ENCODE assay signal across 8 mouse cellular contexts in the genomic region with DNA sequence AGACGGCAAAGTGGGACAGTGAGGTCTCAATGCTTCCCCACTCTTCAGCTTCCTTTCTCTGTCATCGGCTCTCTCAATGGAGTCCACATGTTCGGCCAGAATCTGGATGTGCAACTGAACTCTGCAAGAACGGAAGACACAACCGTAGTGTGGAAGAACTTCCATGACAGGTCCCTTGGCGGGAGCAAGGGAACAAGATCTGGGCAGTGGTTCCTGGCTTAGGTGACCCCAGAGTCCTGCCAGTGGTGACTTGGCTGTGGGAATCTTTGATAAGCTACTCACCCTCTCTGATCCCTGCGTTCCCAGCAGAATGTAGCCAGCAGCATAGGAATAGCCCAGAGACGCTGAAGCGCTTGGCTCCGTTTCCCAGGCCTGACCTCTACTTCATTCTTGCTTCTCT. TPM values are rescaled to one million over a fixed set of nuclear protein-coding genes. Genes with fewer than 3 reads are reported as not detected.
DNase-seq lines count a peak whose midpoint lies in the region; ATAC-seq and TF ChIP-seq lines count a peak whose summit lies in the region.

No protein-coding gene starts in this region.

- no peak for TF ChIP-seq CTCF in bone marrow macrophage, adult 2 months (IDR thresholded peaks at IDR 0.05; ENCODE audit: low read depth, low read length)

- H3K36me3 ChIP-seq in kidney, embryonic 14.5 days (ENCODE audit: control insufficient read depth, insufficient read depth, low read length), result peaks cover 19% of the 10 kb centered on the region
- peaks cover 29% of the 10 kb centered on the region for H3K36me3 ChIP-seq in hindbrain, embryonic 10.5 days
- H3K36me3 ChIP-seq in midbrain, embryonic 13.5 days, result peaks cover 28% of the 10 kb centered on the region

- peak overlapping the region; percentile 79 for H3K9ac ChIP-seq in kidney, embryonic 14.5 days (ENCODE audit: low read depth, low read length)
- H3K9ac ChIP-seq in midbrain, embryonic 13.5 days (replicated peaks), result peak overlapping the region; percentile 71

- 33% methylated on average over 10 of the region's 10 CpGs for WGBS in kidney, embryonic 14.5 days
- WGBS in hindbrain, embryonic 10.5 days, result 35% methylated on average over 10 of the region's 10 CpGs
- WGBS in midbrain, embryonic 13.5 days, result 27% methylated on average over 10 of the region's 10 CpGs

- H3K4me2 ChIP-seq in kidney, embryonic 14.5 days (replicated peaks; ENCODE audit: low read depth, low read length), result peak overlapping the region; percentile 74
- peak overlapping the region; percentile 82 for H3K4me2 ChIP-seq in midbrain, embryonic 13.5 days (replicated peaks)

- DNase-seq in kidney, adult 9 months, result no peak
- DNase-seq in hindbrain, embryonic 10.5 days (ENCODE audit: low spot score), result no peak
- DNase-seq in ovary, postnatal 10 days (ENCODE audit: low spot score), result no peak
- DNase-seq in urinary bladder, postnatal 14 days (ENCODE audit: low spot score), result no peak
- no peak for DNase-seq in gastrocnemius, adult 8-10 months (ENCODE audit: low spot score in 2 of 2)

- ATAC-seq in kidney, embryonic 14.5 days (ENCODE audit: low FRiP score, low TSS enrichment), result no peak
- no peak for ATAC-seq in midbrain, embryonic 13.5 days

- H3K4me3 ChIP-seq in kidney, embryonic 14.5 days (ENCODE audit: low read length), result peak overlapping the region; percentile 64
- H3K4me3 ChIP-seq in bone marrow macrophage, adult 2 months (ENCODE audit: insufficient read depth, low read length), result peak overlapping the region; percentile 70
- H3K4me3 ChIP-seq in hindbrain, embryonic 10.5 days, result peak overlapping the region; percentile 80
- H3K4me3 ChIP-seq in midbrain, embryonic 13.5 days (replicated peaks), result peak overlapping the region; percentile 56

- no peaks in the 10 kb centered on the region for H3K9me3 ChIP-seq in kidney, embryonic 14.5 days (ENCODE audit: control insufficient read depth, low read length)
- H3K9me3 ChIP-seq in hindbrain, embryonic 10.5 days, result no peaks in the 10 kb centered on the region
- no peaks in the 10 kb centered on the region for H3K9me3 ChIP-seq in midbrain, embryonic 13.5 days

- no peaks in the 10 kb centered on the region for H3K27me3 ChIP-seq in kidney, embryonic 14.5 days (ENCODE audit: control insufficient read depth, insufficient read depth, low read length)
- H3K27me3 ChIP-seq in hindbrain, embryonic 10.5 days (ENCODE audit: insufficient read depth, poor library complexity, severe bottlenecking), result no peaks in the 10 kb centered on the region
- no peaks in the 10 kb centered on the region for H3K27me3 ChIP-seq in midbrain, embryonic 13.5 days

- peaks cover 16% of the 10 kb centered on the region for H3K4me1 ChIP-seq in kidney, embryonic 14.5 days (ENCODE audit: control insufficient read depth, insufficient read depth, low read length)
- H3K4me1 ChIP-seq in bone marrow macrophage, adult 2 months (ENCODE audit: control insufficient read depth, insufficient read depth, low read length), result 0 out of 2 replicates have a peak, but pooled peaks cover 7% of the 10 kb centered on the region
- H3K4me1 ChIP-seq in hindbrain, embryonic 10.5 days (replicated peaks), result peaks cover 77% of the 10 kb centered on the region
- H3K4me1 ChIP-seq in midbrain, embryonic 13.5 days (replicated peaks), result peaks cover 68% of the 10 kb centered on the region

- no peak for TF ChIP-seq POLR2A in bone marrow macrophage, adult 2 months (IDR thresholded peaks at IDR 0.05; ENCODE audit: borderline replicate concordance, low read depth, low read length)

- H3K27ac ChIP-seq in kidney, embryonic 14.5 days (ENCODE audit: low read depth, low read length), result peak overlapping the region; percentile 78; the same call in 1 of the 2 replicates
- 0 out of 2 replicates have a peak overlapping the region, but pooled peaks have one; percentile 12 for H3K27ac ChIP-seq in bone marrow macrophage, adult 2 months (ENCODE audit: insufficient read depth, low read depth, low read length)
- peak overlapping the region; percentile 96 for H3K27ac ChIP-seq in hindbrain, embryonic 10.5 days
- peak overlapping the region; percentile 95 for H3K27ac ChIP-seq in midbrain, embryonic 13.5 days

RNA-seq across cellular contexts. Expression of gene Fuz, which starts 0.6 kb away (rescaled TPM):
- 21.9 and 22.3 TPM in 2 replicates for polyA plus RNA-seq in kidney, embryonic 14.5 days (2014; fragmentation: Nextera tagmentation; extraction: Ambion mirVana)
- 11.3 and 14.1 TPM in 2 replicates for polyA plus RNA-seq in bone marrow macrophage, adult 2 months (2012; ENCODE audit: insufficient read depth, insufficient read length, missing spikeins)
- polyA plus RNA-seq in hindbrain, embryonic 10.5 days (2016; fragmentation: Nextera tagmentation; extraction: Ambion mirVana), result 24.4 and 28.4 TPM in 2 replicates
- 24.2 and 26.9 TPM in 2 replicates for polyA plus RNA-seq in midbrain, embryonic 13.5 days (2015; fragmentation: Nextera tagmentation; extraction: Ambion mirVana)
- 10 to 100 TPM; 17.4 to 27.1 (median 18.7) TPM for total RNA-seq in gastrocnemius, adult 8-10 months (2022)

RNA-seq across cellular contexts. Expression of gene Med25, which starts 4.0 kb away (rescaled TPM):
- 80.0 and 86.3 TPM in 2 replicates for polyA plus RNA-seq in kidney, embryonic 14.5 days (2014; fragmentation: Nextera tagmentation; extraction: Ambion mirVana)
- polyA plus RNA-seq in bone marrow macrophage, adult 2 months (2012; ENCODE audit: insufficient read depth, insufficient read length, missing spikeins), result 32.3 and 33.4 TPM in 2 replicates
- polyA plus RNA-seq in hindbrain, embryonic 10.5 days (2016; fragmentation: Nextera tagmentation; extraction: Ambion mirVana), result 187 and 223 TPM in 2 replicates
- 151 and 162 TPM in 2 replicates for polyA plus RNA-seq in midbrain, embryonic 13.5 days (2015; fragmentation: Nextera tagmentation; extraction: Ambion mirVana)
- 10 to 100 TPM; 64.0 to 79.1 (median 71.0) TPM for total RNA-seq in gastrocnemius, adult 8-10 months (2022)

RNA-seq across cellular contexts. Expression of gene Ptov1, which starts 26.9 kb away (rescaled TPM):
- polyA plus RNA-seq in kidney, embryonic 14.5 days (2014; fragmentation: Nextera tagmentation; extraction: Ambion mirVana), result 441 and 501 TPM in 2 replicates
- 90.1 and 105 TPM in 2 replicates for polyA plus RNA-seq in bone marrow macrophage, adult 2 months (2012; ENCODE audit: insufficient read depth, insufficient read length, missing spikeins)
- polyA plus RNA-seq in hindbrain, embryonic 10.5 days (2016; fragmentation: Nextera tagmentation; extraction: Ambion mirVana), result 478 and 579 TPM in 2 replicates
- 524 and 584 TPM in 2 replicates for polyA plus RNA-seq in midbrain, embryonic 13.5 days (2015; fragmentation: Nextera tagmentation; extraction: Ambion mirVana)
- total RNA-seq in gastrocnemius, adult 8-10 months (2022), result 100 to 1,000 TPM; 146 to 178 (median 160) TPM

RNA-seq across cellular contexts. Expression of gene Ap2a1, which starts 32.8 kb away (rescaled TPM):
- 80.5 and 88.5 TPM in 2 replicates for polyA plus RNA-seq in kidney, embryonic 14.5 days (2014; fragmentation: Nextera tagmentation; extraction: Ambion mirVana)
- polyA plus RNA-seq in bone marrow macrophage, adult 2 months (2012; ENCODE audit: insufficient read depth, insufficient read length, missing spikeins), result 42.3 and 56.7 TPM in 2 replicates
- 80.7 and 93.1 TPM in 2 replicates for polyA plus RNA-seq in hindbrain, embryonic 10.5 days (2016; fragmentation: Nextera tagmentation; extraction: Ambion mirVana)
- 98.1 and 98.6 TPM in 2 replicates for polyA plus RNA-seq in midbrain, embryonic 13.5 days (2015; fragmentation: Nextera tagmentation; extraction: Ambion mirVana)
- 10 to 100 TPM; 63.5 to 67.9 (median 65.5) TPM for total RNA-seq in gastrocnemius, adult 8-10 months (2022)

RNA-seq across cellular contexts. Expression of gene Pnkp, which starts 39.6 kb away (rescaled TPM):
- 27.0 and 30.4 TPM in 2 replicates for polyA plus RNA-seq in kidney, embryonic 14.5 days (2014; fragmentation: Nextera tagmentation; extraction: Ambion mirVana)
- 31.2 and 48.7 TPM in 2 replicates for polyA plus RNA-seq in bone marrow macrophage, adult 2 months (2012; ENCODE audit: insufficient read depth, insufficient read length, missing spikeins)
- polyA plus RNA-seq in hindbrain, embryonic 10.5 days (2016; fragmentation: Nextera tagmentation; extraction: Ambion mirVana), result 36.3 and 40.2 TPM in 2 replicates
- 32.3 and 38.5 TPM in 2 replicates for polyA plus RNA-seq in midbrain, embryonic 13.5 days (2015; fragmentation: Nextera tagmentation; extraction: Ambion mirVana)
- total RNA-seq in gastrocnemius, adult 8-10 months (2022), result 10 to 100 TPM; 21.2 to 23.9 (median 22.4) TPM

Comparison
In these comparisons a context has a peak if more than half of its experiments do, and no peak if none do; other contexts are left out.
1. H3K27ac ChIP-seq: peak in every context shown above with its lines; median percentile 96 in hindbrain, embryonic 10.5 days; 95 in midbrain, embryonic 13.5 days; 78 in kidney, embryonic 14.5 days; 12 in bone marrow macrophage, adult 2 months.